Mouse (Mus musculus) stomach, embryonic 16.5 days (tissue): ENCODE results near the gene Zbtb45. TPM values are rescaled to one million over a fixed set of nuclear protein-coding genes. Genes with fewer than 3 reads are reported as not detected.

Experiments used
- polyA plus RNA-seq: library from polyadenylated mRNA; unstranded; fragments of >200 nt; fragmentation: Nextera tagmentation; extraction: Ambion mirVana; gene quantifications from 2 replicates; pipeline ENCODE4 v1.2.1, GENCODE M21; 2015

Zbtb45 gene
- polyA plus RNA-seq, 1 experiment from 2014 or later = 18.4 TPM

Other genes starting within 250 kb of the Zbtb45 start
- gene Zscan18, start 206.4 kb downstream of the Zbtb45 start, polyA plus RNA-seq = 5.7 and 7.6 TPM in 2 replicates
- 13.8 and 14.5 TPM in 2 replicates for gene Zfp329, start 191.2 kb downstream of the Zbtb45 start, polyA plus RNA-seq
- gene Zfp110, start 175.3 kb downstream of the Zbtb45 start, polyA plus RNA-seq = 36.0 and 38.7 TPM in 2 replicates
- gene Zfp128, start 128.9 kb downstream of the Zbtb45 start, polyA plus RNA-seq = 3.3 and 3.7 TPM in 2 replicates
- gene Zscan22, start 112.2 kb downstream of the Zbtb45 start, polyA plus RNA-seq = 14.1 and 14.8 TPM in 2 replicates
- 869 and 872 TPM in 2 replicates for gene Rps5, start 87.7 kb downstream of the Zbtb45 start, polyA plus RNA-seq
- 2.3 and 3.2 TPM in 2 replicates for gene Rnf225, start 82.6 kb downstream of the Zbtb45 start, polyA plus RNA-seq
- gene Zfp324, start 44.2 kb downstream of the Zbtb45 start, polyA plus RNA-seq = 8.3 and 8.8 TPM in 2 replicates
- 7.2 and 8.9 TPM in 2 replicates for gene Zfp446, start 32.2 kb downstream of the Zbtb45 start, polyA plus RNA-seq
- gene Slc27a5, start 11.8 kb downstream of the Zbtb45 start, polyA plus RNA-seq = 0.95 and 1.4 TPM in 2 replicates
- gene Trim28, start 10.9 kb downstream of the Zbtb45 start, polyA plus RNA-seq = 122 and 130 TPM in 2 replicates
- gene Chmp2a, start 24.8 kb upstream of the Zbtb45 start, polyA plus RNA-seq = 189 and 190 TPM in 2 replicates
- gene Ube2m, start 28.2 kb upstream of the Zbtb45 start, polyA plus RNA-seq = 21.4 and 22.1 TPM in 2 replicates
- 2.5 and 2.7 TPM in 2 replicates for gene Mzf1, start 44.7 kb upstream of the Zbtb45 start, polyA plus RNA-seq
- gene Vmn1r85, start 85.1 kb upstream of the Zbtb45 start, polyA plus RNA-seq = not detected in 2 replicates
- gene Vmn1r86, start 109.9 kb upstream of the Zbtb45 start, polyA plus RNA-seq = not detected in 2 replicates
- gene Vmn1r87, start 130.1 kb upstream of the Zbtb45 start, polyA plus RNA-seq = not detected in 2 replicates
- gene Vmn1r88, start 149.5 kb upstream of the Zbtb45 start, polyA plus RNA-seq = not detected in 2 replicates
- not detected in 2 replicates for gene Vmn1r89, start 203.0 kb upstream of the Zbtb45 start, polyA plus RNA-seq